Mouse (Mus musculus) layer of hippocampus, postnatal 14 days (tissue): ENCODE measurements around the gene Atg5. TPM values are rescaled to one million over a fixed set of nuclear protein-coding genes. Genes with fewer than 3 reads are reported as not detected.
A peak's percentile ranks its signal among the peaks of the same experiment; 100 is the strongest.
"Not testable (repeated sequence)": the region's sequence is repeated elsewhere in the genome, so short reads cannot be mapped to it uniquely, and the experiment has no call there.

Source experiments
- DNase-seq, 2 experiments: peaks; one replicate each; pipeline ENCODE4 v3.0.0; 2021 to 2022; ENCODE audit warnings: low spot score in 2 of 2, mixed read lengths in 1 of 2
- total RNA-seq, 2 experiments: library from RNA; stranded (reverse); gene quantifications; 2 replicates each; pipeline ENCODE4 v1.2.3; 2021

Gene Atg5
- total RNA-seq, 2 experiments from 2014 or later, result 22.0 to 22.7 TPM

DNA sequence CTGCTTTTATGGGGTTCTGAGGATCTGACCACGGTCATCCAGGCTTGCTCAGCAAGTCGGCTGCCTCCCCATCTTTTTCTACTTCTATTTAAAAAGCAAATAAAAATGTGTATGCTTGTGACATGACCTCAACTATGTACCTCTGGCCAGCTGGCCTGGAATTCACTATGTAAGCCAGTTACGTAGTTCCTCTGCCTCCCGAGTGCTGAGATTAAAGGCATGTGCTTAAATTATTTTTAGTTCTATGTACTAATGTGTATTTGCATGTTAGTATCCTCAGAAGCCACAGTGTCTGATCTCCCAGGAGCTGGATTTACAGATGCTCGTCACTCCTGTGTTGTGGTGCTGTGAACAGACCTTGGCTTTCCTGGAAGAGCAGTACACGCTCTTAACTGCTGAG is 41.1 kb downstream of the Atg5 start:
- DNase-seq, result no peak

DNA sequence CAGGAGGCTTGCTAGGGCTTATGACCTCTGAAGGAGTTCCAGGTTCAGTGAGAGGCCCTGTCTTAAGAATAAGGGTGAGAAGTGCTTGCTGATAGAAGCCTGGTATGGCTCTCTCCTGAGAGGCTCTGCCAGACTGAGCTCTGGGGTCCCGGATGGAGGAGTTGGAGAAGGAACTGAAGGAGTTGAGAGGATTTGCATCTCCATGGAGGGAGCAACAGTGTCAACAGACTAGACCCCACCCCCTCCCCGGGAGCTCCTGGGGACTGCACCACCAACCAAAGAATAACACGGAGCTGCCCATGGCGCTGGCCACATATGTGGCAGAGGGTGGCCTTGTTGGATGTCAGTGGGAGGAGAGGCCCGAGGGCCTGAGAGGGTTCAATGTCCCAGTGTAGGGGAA is 47.1 kb downstream of the Atg5 start:
- no peak for DNase-seq

DNA sequence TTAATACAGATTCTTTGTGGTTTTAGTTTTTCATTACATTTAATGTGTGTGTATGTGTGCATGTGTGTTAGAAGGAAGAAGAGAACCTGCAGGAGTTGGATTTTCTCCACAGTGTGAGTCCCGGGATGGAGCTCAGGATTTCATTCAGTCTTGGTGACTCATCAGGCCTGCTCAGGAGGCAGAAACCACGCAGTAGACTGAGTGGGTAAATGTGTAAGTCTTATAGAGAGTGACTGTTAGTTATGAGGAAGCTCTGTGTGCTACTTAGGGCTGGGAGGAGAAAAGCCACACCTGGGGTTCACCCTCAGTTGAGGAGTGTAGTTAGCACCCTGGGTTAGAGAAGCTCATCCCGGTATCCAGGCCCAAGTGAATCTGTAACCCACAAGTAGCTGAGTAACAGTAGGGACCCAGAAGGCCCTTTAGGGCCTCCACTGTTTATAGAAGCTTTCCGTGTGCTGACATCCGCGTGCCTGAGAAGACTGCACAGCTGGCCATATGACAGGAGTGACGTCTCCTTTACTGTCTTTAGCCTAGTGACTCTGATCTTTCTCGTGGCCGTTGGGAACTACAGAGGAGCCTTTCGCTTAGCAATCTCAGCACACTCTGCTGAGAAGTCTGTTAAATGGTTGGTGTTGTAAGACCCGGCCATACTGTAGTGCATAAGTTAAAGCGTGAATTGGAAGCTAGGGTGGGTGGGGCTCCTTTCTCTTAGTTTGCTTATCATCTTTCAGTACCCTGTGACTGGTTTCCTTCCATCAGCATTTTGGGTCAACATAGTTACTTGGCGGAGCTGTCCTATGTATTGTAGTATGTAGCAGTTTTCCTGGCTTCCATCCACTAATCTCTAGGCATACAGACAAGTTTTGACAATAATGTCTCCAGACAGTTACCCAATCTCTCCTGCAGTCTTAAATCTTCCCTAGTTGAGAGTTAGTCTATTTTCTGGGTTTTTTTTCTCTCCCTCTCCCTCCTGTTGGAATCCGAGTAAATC is 48.4 kb downstream of the Atg5 start:
- DNase-seq, result no peak

DNA sequence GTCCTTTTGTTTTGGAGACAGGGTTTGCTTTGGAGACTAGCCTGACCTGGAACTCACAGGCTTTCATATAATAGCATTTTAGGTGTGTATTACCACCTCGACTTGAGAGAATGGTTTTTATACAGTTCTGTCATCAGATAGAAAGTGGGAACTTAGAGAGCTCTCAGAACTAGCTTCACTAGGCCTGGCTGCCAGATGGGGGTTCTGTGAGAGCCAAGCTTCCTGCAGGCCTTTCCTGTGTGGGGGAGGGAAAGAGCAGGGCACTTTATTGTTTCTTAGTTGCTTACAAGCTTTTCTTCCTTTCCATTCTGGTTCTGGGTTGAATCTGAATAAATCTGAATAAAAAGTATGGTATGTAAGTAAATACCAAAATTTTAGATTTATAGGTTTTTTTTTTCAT is 54.0 kb downstream of the Atg5 start:
- peak in 1 of 2 experiments; percentile 44 for DNase-seq

DNA sequence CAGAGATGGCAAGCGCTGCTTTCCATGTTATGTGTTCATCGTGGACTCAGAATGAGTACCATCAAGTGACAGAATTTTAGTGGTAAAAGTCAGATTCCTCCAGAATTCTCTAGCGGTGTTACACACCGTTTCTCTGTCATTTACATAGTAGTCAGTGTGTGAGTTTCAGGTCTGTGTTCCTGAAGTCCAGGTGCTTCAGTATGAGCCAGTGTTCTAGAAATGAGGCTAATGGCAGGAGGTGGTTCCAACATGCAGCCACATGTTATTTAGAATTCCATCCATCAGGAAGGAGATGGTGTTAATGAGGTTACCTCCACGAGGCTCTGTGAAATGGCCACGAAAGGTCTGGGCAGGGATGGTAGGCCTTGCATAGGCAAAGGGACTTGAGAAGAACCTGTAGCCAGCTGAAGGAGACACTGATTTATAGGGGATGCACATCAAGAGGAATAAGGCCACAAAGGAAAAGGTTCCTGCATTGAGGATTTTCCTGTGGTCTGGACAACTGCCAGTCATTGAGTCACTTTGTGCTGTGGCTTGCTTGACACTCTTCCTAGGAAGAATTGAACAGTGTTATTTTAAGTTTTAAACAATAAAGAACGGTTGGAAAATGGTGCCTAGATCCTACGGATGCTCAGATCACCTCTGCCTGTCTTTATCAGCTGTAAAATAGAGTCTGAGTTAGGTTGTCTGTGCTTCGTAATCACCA is 55.1 kb downstream of the Atg5 start:
- DNase-seq, result no peak

DNA sequence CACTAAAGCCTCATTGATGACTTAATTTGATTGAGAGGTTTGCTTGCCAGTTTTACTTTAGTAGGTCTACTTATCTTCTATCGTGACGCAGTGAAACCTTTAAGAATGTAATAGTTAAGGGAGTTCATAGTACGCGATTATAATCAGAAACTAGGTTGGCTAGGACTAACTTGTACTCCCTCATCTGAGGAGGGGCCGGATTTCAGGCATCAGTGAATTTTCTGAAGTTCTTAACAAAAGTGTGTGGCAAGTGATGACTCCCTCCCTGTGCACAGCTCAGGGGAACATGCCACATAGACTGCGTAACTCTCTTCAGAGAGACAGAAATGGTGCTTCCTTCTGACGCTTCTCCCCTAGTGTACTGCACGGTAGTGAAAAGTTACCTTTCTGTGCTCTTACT is 55.7 kb downstream of the Atg5 start:
- DNase-seq, result no peak

DNA sequence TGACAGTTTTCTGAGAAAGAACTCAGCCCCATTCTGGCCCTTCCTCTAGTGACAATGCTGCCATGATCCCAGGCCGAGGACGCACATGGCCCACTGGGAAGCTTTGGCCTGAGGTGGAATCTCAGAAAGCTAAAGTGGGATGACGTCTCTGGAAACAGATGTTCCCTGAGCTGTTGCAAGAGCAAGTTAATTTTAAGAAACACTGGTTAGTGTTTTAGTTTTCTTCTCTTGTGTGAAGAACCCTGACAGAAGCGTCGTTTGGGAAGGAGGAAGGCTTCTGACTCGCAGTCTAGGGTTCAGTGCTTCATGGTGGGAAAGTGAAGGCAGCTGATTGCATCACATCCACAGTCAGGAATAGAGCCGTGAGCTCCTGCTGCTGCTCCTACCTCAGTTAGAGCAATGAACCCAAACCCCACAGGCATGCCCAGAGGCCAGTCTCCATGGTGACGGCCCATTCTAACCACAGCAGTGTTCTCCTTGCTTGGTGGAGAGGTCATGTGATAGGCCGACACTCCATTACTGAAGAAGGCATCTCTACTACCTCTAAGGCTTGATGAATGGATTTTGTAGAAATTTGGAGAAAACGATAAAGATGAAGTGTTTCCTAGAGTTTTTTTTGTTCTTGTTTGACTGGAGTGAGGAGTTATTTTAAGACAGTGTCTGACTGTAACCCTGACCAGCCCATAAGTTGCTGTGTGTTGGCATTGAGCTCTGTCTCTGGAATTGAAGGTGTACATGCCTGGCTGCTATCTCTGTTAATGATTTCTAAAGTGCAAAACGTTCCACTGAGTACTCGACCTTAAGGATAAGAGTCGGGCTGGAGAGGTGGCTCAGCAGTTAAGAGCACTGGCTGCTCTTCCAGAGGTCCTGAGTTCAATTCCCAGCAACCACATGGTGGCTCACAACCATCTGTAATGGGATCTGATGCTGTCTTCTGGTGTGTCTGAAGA is 57.7 kb downstream of the Atg5 start:
- DNase-seq, result no peak

DNA sequence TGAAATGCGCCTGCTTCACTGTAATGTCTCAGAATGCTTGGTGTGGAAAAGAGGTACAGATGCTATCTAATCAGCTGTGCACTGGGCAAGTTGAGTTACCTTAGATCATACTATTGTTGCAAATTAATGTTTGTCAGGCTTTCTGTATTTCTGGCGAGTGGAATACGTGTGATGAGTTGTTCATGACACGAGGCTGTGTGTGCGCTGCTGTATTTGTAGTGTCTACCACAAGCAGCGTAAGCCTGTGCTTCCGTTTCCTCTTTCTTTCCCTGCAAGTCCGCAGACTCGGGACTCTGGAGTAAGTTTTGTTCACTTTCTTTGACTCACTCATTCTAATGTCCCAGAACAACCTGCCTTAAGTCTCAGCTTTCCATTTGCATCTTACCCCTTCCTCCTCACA is 58.9 kb downstream of the Atg5 start:
- DNase-seq, result no peak

DNA sequence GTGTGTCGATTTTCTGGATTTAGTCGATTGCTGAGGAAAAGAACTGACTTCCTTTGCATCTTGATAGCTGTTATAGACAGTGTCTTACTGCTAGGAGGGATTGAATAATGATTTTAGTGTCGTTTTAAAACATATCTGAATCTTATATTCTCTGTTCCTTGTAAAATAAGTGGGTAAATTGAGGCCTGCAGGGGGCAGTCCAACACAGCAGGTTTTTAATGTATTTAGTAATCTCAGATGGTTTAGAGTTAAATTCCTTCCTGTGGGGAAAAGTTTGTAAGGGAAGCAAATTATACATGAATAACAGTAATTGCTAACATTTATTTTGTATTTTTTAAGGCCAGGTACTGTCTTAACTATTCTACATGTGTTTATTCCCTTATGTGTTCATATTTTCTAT is 60.2 kb downstream of the Atg5 start:
- DNase-seq, result peak; percentile 49 to 71

DNA sequence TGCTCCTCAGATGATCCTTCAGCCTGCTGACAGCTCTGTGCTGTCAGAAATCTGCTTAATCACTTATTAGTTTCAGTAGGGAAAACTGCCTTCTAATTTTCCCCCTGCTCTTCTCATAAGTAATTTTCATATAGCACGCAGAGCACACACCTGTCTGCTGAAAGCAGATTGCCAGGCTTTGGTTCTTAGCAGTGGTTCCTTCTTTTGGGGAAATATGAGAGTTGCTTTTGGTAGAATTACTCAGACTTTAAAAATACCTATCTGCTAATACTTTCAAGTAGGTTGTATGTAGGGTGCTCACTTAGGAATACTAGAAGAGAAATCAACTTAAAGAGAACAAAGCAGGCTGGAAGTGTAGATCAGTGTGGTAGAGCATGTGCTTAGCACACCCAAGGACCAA is 62.6 kb downstream of the Atg5 start:
- no peak for DNase-seq

DNA sequence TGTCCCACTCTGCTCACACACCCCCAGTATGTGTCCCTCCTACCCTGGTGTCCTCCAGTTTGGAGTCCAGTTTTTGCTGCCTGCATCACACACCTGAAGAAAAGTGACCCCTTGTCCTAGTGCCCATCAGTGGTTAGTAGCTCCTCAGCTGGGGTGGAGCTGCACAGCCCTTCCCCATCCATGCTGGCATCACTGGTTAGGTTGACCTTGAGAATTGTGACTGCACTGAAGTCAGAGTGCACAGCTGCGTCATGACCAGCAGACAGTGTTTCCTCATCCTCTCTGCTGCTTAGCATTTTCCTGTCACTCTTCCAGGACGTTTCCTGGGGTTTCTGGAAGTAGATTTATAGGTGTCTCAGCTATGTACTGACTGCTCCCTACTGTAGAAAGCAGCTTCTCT is 63.3 kb downstream of the Atg5 start:
- no peak for DNase-seq

DNA sequence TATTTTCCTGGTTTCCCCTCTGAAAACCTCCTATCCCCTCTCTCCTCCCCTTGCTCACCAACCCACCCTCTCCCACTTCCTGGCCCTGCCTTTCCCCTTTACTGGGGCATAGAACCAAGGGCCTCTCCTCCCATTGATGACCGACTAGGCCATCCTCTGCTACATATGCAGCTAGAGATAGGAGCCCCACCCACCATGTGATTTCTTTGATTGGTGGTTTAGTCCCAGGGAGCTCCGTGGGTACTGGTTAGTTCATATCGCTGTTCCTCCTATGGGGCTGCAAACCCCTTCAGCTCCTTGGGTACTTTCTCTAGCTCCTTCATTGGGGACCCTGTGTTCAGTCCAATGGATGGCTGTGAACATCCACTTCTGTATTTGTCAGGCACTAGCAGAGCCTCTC is 64.5 kb downstream of the Atg5 start:
- not testable (repeated sequence) for DNase-seq

DNA sequence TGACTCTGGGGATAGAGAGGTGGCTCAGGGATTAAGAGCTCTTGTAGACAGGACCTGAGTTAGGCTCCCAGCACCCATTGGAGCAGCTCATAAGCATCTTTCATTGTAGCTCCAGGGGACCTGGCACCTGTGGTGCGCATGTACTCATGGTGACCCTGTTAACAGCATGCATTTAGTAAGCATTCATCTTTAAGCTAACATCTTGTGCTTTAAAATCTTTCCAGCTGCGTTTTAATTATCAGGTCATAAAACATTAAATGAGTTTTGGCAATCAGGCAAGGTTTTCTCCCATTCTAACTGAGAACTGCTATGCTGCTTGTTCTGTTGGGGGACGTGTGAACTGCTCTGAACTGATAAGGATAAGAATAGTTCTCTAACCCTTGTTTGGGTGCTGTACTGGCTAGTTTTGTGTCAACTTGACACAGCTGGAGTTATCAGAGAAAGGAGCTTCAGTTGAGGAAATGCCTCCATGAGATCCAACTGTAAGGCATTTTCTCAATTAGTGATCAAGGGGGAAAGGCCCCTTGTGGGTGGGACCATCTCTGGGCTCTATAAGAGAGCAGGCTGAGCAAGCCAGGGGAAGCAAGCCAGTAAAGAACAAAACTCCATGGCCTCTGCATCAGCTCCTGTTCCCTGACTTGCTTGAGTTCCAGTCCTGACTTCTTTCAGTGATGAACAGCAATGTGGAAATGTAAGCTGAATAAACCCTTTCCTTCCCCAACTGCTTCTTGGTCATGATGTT is 68.7 kb downstream of the Atg5 start:
- not testable (repeated sequence) for DNase-seq

DNA sequence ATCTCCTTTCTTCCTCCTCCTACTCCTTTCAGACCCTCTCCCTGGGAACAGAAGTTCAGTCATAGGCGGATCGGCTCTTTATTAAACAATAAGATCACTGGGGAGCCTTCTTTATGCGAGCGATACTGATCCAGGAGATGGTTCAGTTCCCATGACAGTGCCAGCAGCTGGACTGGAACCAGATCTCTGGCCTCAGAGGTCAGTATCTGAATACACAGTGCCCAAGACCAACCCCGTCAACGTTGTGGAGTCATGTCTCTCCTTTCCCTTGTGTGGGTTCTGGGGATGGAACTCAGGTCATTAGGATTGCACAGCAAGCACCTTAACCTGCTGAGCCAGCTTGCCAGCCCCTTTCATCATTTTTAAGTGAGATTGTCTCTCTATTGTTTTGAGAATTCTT is 70.4 kb downstream of the Atg5 start:
- no peak for DNase-seq

DNA sequence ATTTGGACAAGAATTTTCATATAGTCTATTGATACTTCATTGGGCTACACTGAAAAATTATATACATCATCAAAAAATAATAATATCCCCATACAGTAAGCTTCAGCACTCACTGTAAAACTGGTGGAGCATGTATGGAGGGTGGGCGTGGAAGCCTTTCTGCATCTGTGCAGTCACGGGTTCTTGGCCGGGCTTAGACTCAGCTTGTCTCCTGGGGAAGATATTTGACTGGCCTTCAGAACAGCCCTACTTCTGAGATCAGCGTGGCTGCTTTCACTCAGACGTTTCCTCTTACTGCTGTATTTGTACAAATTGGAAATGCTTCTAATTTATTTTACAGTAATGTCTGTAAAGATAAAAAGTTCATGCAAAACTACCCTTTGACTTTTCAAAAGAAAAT is 71.2 kb downstream of the Atg5 start:
- no peak for DNase-seq

DNA sequence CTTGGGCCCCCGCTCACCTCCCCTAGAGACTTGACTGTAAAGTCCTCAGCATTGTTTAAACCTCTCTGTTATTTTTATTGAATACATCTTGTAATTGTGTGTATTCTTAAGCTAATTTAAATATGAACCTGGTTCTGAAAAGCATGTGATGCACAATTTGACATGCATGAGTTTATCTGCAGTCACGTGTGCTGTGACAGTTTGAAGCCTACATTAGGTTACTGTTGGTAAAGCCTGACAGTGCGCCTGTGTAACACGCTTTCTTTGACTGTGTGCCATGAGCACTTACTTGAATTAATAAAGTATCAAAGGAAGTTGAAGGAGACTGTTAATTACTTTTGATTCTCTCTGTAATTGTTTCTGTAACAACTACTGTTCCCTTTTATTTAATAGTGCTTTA is 72.8 kb downstream of the Atg5 start:
- no peak for DNase-seq

DNA sequence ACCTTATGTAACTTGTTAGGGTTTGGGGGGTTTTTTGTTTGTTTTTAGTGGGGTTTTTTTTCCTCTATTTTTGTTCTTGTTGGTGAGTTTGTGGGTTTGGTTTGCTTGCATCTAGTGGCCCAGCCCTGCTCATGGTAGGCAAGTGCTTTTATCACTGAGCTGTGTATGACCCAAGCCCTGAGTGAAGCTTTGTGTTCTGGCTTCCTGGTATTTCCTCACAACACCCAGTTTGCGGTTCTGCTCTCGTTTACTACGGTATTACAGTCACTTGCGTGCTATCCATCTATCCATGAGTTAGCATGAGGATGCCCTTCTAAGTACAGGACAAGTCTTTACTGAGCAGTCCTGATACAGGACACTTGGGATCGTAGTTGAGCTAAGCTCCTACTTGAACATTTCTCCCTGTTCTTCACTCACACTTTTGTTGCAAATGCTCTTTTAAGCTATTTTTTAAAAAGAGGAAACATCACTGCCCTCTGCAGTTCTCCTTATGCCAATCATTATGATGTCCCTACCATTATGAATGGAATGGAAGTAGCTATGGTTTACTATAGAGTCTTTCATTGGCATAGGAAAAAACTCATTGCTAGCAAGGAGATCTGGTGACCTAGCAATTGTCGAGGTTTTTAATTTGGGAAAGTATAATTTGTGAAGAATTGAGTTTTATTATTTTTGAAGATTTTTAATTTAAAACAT is 73.8 kb downstream of the Atg5 start:
- DNase-seq, result no peak

DNA sequence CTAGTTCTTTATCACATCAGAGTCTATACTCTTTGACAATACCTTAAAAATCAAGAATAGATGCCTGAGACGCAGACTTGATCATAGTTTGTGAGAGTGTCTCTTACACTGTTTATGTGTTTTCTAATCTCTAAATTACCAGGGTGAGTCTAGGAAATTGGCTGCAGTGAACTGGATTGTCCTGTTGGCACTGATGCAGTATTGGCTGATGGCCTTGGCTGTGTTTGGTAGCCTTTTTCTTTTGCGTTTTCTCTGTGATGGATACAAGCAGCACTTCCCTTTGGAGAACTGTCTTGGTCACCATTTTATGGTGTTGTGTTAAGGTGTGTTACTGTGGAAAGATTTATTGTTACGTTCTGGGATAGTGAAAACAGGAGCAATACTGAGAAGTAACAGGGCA is 75.2 kb downstream of the Atg5 start:
- DNase-seq, result no peak

DNA sequence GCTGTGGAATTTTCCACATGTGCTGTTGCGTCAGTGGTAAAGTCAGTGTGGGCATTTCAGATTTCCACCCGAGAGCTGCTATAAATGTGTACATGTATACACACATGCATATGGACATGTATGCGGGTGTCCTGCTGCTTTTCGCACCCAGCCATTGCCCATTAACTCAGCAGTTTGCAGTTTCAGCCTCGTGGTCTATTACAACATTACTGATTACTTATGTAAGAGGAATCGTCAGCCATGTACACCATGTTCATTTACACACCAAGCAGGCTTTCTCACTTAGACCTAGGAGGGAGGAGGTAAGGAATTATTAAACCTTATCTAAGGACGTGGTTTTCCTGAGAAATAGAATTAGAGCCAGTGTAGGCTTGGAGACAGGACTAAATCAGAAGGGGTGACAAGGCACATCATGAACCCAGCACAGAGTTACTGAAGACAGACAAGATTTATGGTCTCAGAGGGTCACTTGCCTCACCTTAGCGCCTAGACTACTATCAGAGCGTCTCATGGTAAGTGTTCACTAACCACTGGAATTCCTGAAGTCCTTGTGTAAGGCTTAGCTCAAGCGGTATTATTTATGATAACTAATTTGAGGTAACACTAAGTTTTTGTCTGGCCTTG is 79.5 kb downstream of the Atg5 start:
- no peak for DNase-seq
